Mouse (Mus musculus): ENCODE measurements around the gene Rptor. TPM values are rescaled to one million over a fixed set of nuclear protein-coding genes. Genes with fewer than 3 reads are reported as not detected.

Rptor gene
- total RNA-seq, 2 experiments from 2014 or later = 59.7 to 62.9 TPM

- DNase-seq (ENCODE audit: extremely low spot score in 1 of 2, low spot score in 1 of 2) = no peak
These were observed 81.1 kb downstream of the Rptor start for GRCm38 (mm10) chr11:119683796-119684195.

GRCm38 (mm10) chr11:119685477-119685876 is 82.8 kb downstream of the Rptor start:
- DNase-seq (ENCODE audit: extremely low spot score in 1 of 2, low spot score in 1 of 2) = no peak

GRCm38 (mm10) chr11:119685910-119686659 is 83.4 kb downstream of the Rptor start:
- no peak for DNase-seq (ENCODE audit: extremely low spot score in 1 of 2, low spot score in 1 of 2)

- DNase-seq (ENCODE audit: extremely low spot score in 1 of 2, low spot score in 1 of 2) = no peak
These were observed 84.6 kb downstream of the Rptor start for GRCm38 (mm10) chr11:119687316-119687715.

GRCm38 (mm10) chr11:119687966-119688365 is 85.3 kb downstream of the Rptor start:
- DNase-seq (ENCODE audit: extremely low spot score in 1 of 2, low spot score in 1 of 2) = no peak

- DNase-seq (ENCODE audit: extremely low spot score in 1 of 2, low spot score in 1 of 2) = no peak
These were observed 87.2 kb downstream of the Rptor start for GRCm38 (mm10) chr11:119689936-119690335.

- DNase-seq (ENCODE audit: extremely low spot score in 1 of 2, low spot score in 1 of 2) = no peak
These were observed 89.6 kb downstream of the Rptor start for GRCm38 (mm10) chr11:119692196-119692910.

- no peak for DNase-seq (ENCODE audit: extremely low spot score in 1 of 2, low spot score in 1 of 2)
These were observed 90.2 kb downstream of the Rptor start for GRCm38 (mm10) chr11:119692911-119693261.

GRCm38 (mm10) chr11:119694146-119694860 is 91.6 kb downstream of the Rptor start:
- no peak for DNase-seq (ENCODE audit: extremely low spot score in 1 of 2, low spot score in 1 of 2)

GRCm38 (mm10) chr11:119696401-119696800 is 93.7 kb downstream of the Rptor start:
- DNase-seq (ENCODE audit: extremely low spot score in 1 of 2, low spot score in 1 of 2) = no peak

GRCm38 (mm10) chr11:119705381-119706066 is 102.8 kb downstream of the Rptor start:
- no peak for DNase-seq (ENCODE audit: extremely low spot score in 1 of 2, low spot score in 1 of 2)

- no peak for DNase-seq (ENCODE audit: extremely low spot score in 1 of 2, low spot score in 1 of 2)
These were observed 104.6 kb downstream of the Rptor start for GRCm38 (mm10) chr11:119707259-119707658.

- no peak for DNase-seq (ENCODE audit: extremely low spot score in 1 of 2, low spot score in 1 of 2)
These were observed 106.5 kb downstream of the Rptor start for GRCm38 (mm10) chr11:119709239-119709638.

- no peak for DNase-seq (ENCODE audit: extremely low spot score in 1 of 2, low spot score in 1 of 2)
These were observed 107.6 kb downstream of the Rptor start for GRCm38 (mm10) chr11:119710338-119710737.

GRCm38 (mm10) chr11:119710822-119711221 is 108.1 kb downstream of the Rptor start:
- DNase-seq (ENCODE audit: extremely low spot score in 1 of 2, low spot score in 1 of 2) = no peak

GRCm38 (mm10) chr11:119715437-119715836 is 112.7 kb downstream of the Rptor start:
- DNase-seq (ENCODE audit: extremely low spot score in 1 of 2, low spot score in 1 of 2) = no peak

- DNase-seq (ENCODE audit: extremely low spot score in 1 of 2, low spot score in 1 of 2) = no peak
These were observed 113.3 kb downstream of the Rptor start for GRCm38 (mm10) chr11:119715841-119716596.

GRCm38 (mm10) chr11:119718115-119718514 is 115.4 kb downstream of the Rptor start:
- no peak for DNase-seq (ENCODE audit: extremely low spot score in 1 of 2, low spot score in 1 of 2)

GRCm38 (mm10) chr11:119720101-119721048 is 117.7 kb downstream of the Rptor start:
- no peak for DNase-seq (ENCODE audit: extremely low spot score in 1 of 2, low spot score in 1 of 2)

Measured in layer of hippocampus, postnatal 25 days (tissue).